Mouse (Mus musculus): Measurements from ENCODE around the gene Pdzd2.

Pdzd2 gene

GRCm38 (mm10) chr15:12322676-12323402, 416.9 kb downstream of the Pdzd2 start:
- intact Hi-C loops (cut with DNase I): no loop called here

DNA sequence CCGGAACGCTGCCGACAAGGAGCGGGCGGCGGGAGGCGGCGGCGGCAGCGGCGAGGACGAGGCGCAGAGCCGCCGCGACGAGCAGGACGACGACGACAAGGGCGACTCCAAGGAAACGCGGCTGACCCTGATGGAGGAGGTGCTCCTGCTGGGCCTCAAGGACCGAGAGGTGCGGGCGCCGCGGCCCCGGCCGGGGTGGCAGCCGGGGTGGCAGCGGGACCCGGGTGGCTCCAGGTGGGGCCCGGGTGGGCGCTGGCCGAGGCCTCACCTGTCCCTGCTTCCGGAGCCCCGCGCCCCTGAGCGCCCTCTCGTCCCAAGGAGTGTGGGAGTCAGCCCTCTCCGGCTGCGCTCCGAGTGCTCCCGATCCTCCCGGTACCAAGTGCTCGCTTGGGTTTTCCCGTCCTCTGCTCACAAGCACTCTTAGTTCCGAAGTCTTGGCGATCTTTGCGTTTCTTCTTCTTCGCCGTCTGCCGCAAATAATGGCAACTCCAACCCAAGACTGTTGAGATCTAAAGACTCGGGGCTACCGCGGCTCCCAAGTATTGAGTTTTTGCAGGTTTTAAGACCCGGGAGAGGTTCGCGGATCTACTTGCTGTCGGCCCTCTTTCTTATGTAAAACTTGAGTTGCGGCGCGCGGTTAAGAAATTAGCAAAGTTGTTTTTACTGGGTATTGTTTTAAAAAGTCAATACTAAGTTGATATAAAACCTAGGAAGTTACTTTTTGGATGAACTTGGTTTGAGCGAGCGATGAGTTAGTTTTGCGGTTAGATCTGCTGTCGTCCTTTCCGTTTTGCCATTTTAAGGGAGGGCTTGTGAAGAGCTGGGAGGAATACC, 417.7 kb downstream of the Pdzd2 start, which contains the start of gene 1810049J17Rik:
Gene 1810049J17Rik (minus strand): TSS at position 112 of the 834 bp plus-strand sequence.
- intact Hi-C loops (cut with DNase I): no loop called here

GRCm38 (mm10) chr15:12321091-12321787, 418.5 kb downstream of the Pdzd2 start, which contains the start of gene Golph3:
TSS of gene Golph3 (plus strand) at chr15:12321450.
- intact Hi-C loops (cut with DNase I): no loop called here

DNA sequence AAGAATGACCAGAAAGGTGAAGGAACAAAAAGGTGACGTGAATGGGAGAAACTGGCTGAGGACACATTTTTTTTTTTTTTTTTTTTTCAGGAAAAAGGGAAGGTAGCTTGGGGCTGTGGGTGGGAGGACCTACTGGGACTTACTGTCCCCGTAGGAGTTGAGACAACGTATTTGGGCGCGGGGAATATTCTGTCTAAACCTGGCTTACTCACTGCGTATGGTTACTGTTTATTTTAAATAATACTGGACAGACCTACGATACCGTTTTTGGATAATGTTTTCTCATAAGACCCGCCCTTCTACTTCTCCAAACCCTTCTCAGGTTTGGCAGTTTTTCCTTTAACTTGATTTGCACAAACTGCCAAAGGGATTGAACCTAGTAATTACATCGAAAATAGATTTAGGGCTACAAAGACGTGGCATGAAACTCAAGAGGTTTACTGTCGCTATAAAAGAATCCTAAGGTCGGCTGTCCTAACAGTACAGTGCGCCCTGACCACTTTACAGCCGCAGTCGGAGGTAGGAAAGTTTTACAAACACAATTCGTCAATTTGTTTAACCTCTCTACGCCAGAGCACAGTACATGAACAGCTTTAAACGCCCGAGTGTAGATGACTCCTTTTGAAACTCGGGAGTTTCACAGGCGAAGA, 419.2 kb downstream of the Pdzd2 start:
- intact Hi-C loops (cut with DNase I): no loop called here

DNA sequence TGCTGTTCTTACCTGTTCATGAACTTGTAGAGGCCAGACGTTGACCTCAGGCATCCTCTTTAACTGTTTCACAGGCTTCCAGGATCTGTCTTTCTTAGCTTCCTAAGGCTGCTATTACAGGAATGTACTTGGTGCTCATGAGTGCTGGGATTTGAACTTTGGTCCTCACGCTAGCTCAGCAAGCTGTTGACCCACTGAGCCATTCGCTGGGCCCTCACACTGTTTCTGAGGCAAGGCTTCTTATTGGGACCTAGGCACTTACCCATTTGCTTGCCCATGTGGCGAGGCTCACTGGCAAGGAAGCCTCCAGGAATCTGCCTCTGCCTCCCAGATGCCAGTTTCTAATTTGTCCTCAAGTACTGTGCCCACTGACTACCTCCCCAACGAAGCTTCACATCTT, 419.8 kb downstream of the Pdzd2 start:
- intact Hi-C loops (cut with DNase I): no loop called here

DNA sequence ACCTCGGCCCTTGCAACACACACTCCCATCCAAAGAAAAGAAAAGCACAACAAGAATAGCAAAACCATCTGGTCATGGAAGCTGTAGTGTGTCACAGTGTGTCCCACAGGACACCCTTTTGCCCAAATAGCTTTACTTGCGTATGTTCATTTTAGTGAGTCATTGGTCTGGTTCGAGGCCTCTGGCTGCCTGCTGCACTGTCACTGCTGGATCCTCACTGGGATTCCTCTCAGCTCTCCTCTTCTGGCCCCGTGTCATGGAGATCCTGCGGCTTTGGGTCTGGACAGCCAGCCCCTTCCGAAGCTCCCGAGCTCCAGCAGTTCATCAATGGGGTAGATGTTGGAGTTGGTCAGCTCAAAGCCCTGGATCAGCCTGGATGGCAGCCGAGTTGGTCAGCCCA, 421.3 kb downstream of the Pdzd2 start:
- intact Hi-C loops (cut with DNase I): no loop called here

- intact Hi-C loops (cut with DNase I): no loop called here
Observed at GRCm38 (mm10) chr15:12317290-12317689, 422.4 kb downstream of the Pdzd2 start.

GRCm38 (mm10) chr15:12315996-12316395, 423.7 kb downstream of the Pdzd2 start:
- intact Hi-C loops (cut with DNase I): no loop called here

DNA sequence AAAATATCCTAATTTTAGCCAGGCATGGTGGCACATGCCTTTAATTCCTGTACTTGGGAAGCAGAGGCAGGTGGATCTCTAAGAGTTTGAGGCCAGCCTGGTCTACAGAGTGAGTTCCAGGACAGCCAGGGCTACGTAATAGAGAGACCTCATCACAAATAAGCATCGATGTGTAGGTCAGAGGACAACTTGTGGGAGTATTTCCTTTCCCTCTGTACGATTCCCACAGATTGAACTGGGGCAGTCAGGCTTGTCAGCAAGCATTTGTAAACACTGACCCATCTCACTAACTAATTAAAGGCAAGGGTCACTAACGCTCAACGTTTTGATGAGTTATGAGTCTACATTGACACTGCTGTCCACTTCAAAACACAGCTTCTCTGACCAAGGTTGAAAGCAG, 425.1 kb downstream of the Pdzd2 start:
- intact Hi-C loops (cut with DNase I): no loop called here

- intact Hi-C loops (cut with DNase I): no loop called here
Observed at GRCm38 (mm10) chr15:12313255-12313654, 426.5 kb downstream of the Pdzd2 start.

DNA sequence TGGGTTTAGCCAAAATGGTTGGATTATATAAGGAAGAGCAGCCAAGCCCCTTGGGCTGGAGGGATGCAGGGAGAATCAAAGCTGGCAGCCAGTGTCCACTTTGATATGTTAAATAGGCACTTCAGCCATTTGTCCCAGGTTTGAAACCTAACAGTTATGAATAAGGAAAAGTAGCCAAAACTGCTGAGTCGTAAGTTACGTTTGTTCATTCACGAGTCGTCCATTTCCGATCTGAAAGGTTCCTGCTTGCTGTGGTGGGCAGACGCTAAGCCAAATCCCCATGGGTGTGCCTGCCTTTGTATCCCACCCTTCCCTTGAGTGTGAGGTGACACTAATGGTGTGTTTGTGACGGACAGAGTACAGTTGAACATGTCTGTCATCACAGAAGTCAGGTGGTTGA, 428.3 kb downstream of the Pdzd2 start:
- intact Hi-C loops (cut with DNase I): no loop called here

DNA sequence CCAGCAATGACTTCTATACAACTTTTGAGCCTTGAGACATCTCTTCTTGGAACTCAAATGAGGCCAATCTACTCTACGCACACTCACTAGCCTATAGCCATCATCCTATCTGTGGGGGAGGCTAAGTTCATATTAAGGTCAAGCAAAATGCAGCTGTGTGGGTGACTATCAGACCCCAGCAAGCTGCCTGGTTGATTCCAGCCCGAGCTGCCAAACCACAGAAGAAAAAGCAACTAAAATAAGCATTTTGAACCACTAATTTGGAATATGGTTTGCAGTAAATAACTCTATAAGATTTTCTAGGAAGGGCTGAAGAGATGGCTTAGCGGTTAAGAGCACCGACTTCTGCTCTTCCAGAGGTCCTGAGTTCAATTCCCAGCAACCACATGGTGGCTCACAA, 429.0 kb downstream of the Pdzd2 start:
- intact Hi-C loops (cut with DNase I): no loop called here

Small RNA genes lying within 50 kb of the gene (microRNA-seq; reads per million reads assigned to microRNA genes)
- gene Gm24135: 0 reads per million in 2 experiments
- gene Gm24302: 0 reads per million in 2 experiments
